ENCODE assay signal across 8 mouse cellular contexts in the genomic region with DNA sequence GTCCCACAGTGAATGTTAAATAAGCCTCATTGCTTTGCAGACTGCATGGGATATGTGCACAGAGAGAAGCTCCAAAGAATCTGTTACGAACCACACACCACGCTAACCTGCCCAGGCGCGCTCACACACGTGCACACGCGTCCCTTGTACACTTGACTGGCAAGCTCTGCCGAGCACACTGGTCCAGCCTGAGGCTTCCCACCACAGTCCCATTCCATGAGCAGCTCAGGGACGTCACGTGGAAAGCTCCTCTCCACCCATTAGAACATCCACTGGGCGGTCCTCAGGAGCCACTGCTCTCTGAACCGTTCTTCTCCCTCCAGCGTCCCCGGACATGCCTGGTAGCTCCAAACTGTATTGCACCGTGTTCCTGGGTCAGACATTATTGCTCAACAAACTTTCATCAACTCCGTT.
DNase-seq lines count a peak whose midpoint lies in the region; ATAC-seq lines count a peak whose summit lies in the region.

No protein-coding gene starts in this region.

- H3K9ac ChIP-seq in hindbrain, embryonic 11.5 days (ENCODE audit: low read depth, low read length), result peak overlapping the region; percentile 54; the same call in 1 of the 2 replicates

- H3K27ac ChIP-seq in hindbrain, embryonic 11.5 days (ENCODE audit: low read depth, low read length), result no peak overlapping the region

- H3K4me3 ChIP-seq in hindbrain, embryonic 11.5 days (ENCODE audit: low read depth, low read length), result peak overlapping the region; percentile 31
- peak overlapping the region; percentile 90 for H3K4me3 ChIP-seq in megakaryocyte, embryonic 14.5 days (replicated peaks)

- WGBS in hindbrain, embryonic 11.5 days, result 2% methylated on average over 16 of the region's 16 CpGs

- DNase-seq in frontal cortex, postnatal 25 days (ENCODE audit: low spot score in 2 of 2), result no peak
- peak; percentile 56 to 64 for DNase-seq in cerebellum, postnatal 10 days
- peak; percentile 52 for DNase-seq in forelimb bud, embryonic 11.5 days (ENCODE audit: low read depth, low spot score)
- DNase-seq in hindbrain, embryonic 11.5 days (ENCODE audit: low spot score), result peak; percentile 73
- peak; percentile 13 to 36 for DNase-seq in left cerebral cortex, postnatal 36 days (ENCODE audit: low spot score in 2 of 2)
- peak; percentile 47 for DNase-seq in skeletal muscle tissue, adult 2 months (ENCODE audit: low read depth, low spot score)

- no peaks in the 10 kb centered on the region for H3K9me3 ChIP-seq in hindbrain, embryonic 11.5 days (ENCODE audit: control insufficient read depth, low read length)
- peaks cover 2% of the 10 kb centered on the region for H3K9me3 ChIP-seq in megakaryocyte, embryonic 14.5 days

- ATAC-seq in frontal cortex, adult (ENCODE audit: low TSS enrichment), result peak; percentile 80; the same call in 1 of the 2 replicates
- peak; percentile 78 for ATAC-seq in hindbrain, embryonic 11.5 days (ENCODE audit: low FRiP score)

- H3K4me1 ChIP-seq in hindbrain, embryonic 11.5 days (replicated peaks; ENCODE audit: control insufficient read depth, insufficient read depth, low read length), result no peaks in the 10 kb centered on the region
- peaks cover 27% of the 10 kb centered on the region for H3K4me1 ChIP-seq in megakaryocyte, embryonic 14.5 days

- no peaks in the 10 kb centered on the region for H3K36me3 ChIP-seq in hindbrain, embryonic 11.5 days (ENCODE audit: control insufficient read depth, insufficient read depth, low read length)
- H3K36me3 ChIP-seq in megakaryocyte, embryonic 14.5 days (replicated peaks; ENCODE audit: low read length), result no peaks in the 10 kb centered on the region

- intact Hi-C loops in left cerebral cortex, postnatal 36 days (cut with DNase I), result loop anchor here (2.0 to 10.0 kb wide), 5 partner anchors 88 to 732 kb away; a partner anchor contains a TSS

- H3K4me2 ChIP-seq in hindbrain, embryonic 11.5 days (replicated peaks; ENCODE audit: low read depth, low read length), result peak overlapping the region; percentile 75

- H3K27me3 ChIP-seq in hindbrain, embryonic 11.5 days (ENCODE audit: control insufficient read depth, insufficient read depth, low read length), result no peaks in the 10 kb centered on the region
- peaks cover 20% of the 10 kb centered on the region for H3K27me3 ChIP-seq in megakaryocyte, embryonic 14.5 days (replicated peaks)

Comparison
In these comparisons a context has a peak if more than half of its experiments do, and no peak if none do; other contexts are left out.
1. DNase-seq: peak in cerebellum, postnatal 10 days (2 of 2), forelimb bud, embryonic 11.5 days (single experiment), hindbrain, embryonic 11.5 days (single experiment), left cerebral cortex, postnatal 36 days (2 of 2) and skeletal muscle tissue, adult 2 months (single experiment); none in frontal cortex, postnatal 25 days (0 of 2).